ENCODE assay signal across 13 mouse cellular contexts in genomic region chr11:9441192-9441591, GRCm38 (mm10).
"Had no signal": no experiment of that assay in that cellular context is flagged by ENCODE, and none has a peak within 500 bp of the region (broad histone marks: within the 10 kb centered on the region; RNA-seq: fewer than 3 reads in every experiment).

No protein-coding gene starts in this region.

- H3K27ac ChIP-seq: kidney, embryonic 15.5 days; limb, embryonic 12.5 days; liver, embryonic 13.5 days; midbrain, embryonic 13.5 days had no signal

- H3K9ac ChIP-seq: kidney, embryonic 15.5 days; limb, embryonic 12.5 days; liver, embryonic 13.5 days; liver, postnatal 0 days; midbrain, embryonic 13.5 days had no signal

- H3K4me3 ChIP-seq: kidney, embryonic 15.5 days; limb, embryonic 12.5 days; liver, embryonic 13.5 days; midbrain, embryonic 13.5 days had no signal

- ATAC-seq: liver, postnatal 0 days; midbrain, embryonic 13.5 days had no signal

- H3K36me3 ChIP-seq: kidney, embryonic 15.5 days; limb, embryonic 12.5 days; liver, embryonic 13.5 days; midbrain, embryonic 13.5 days had no signal

- H3K4me1 ChIP-seq: kidney, embryonic 15.5 days; limb, embryonic 12.5 days; liver, embryonic 13.5 days; midbrain, embryonic 13.5 days had no signal

- H3K4me2 ChIP-seq: kidney, embryonic 15.5 days; limb, embryonic 12.5 days; liver, embryonic 13.5 days; midbrain, embryonic 13.5 days had no signal

- H3K27me3 ChIP-seq: kidney, embryonic 15.5 days; limb, embryonic 12.5 days; liver, embryonic 13.5 days; midbrain, embryonic 13.5 days had no signal

- DNase-seq: kidney, adult 18-20 months; kidney, postnatal 14 days; liver; liver, embryonic 13.5 days; liver, postnatal 0 days; lung, postnatal 14 days; right cerebral cortex, postnatal 4 days; spleen, adult 18-20 months; thymus, adult 2 months; thymus, postnatal 25 days had no signal

- H3K9me3 ChIP-seq: kidney, embryonic 15.5 days; limb, embryonic 12.5 days; liver, embryonic 13.5 days; midbrain, embryonic 13.5 days had no signal
